Mouse (Mus musculus): ENCODE results near the gene AU041133. TPM values are rescaled to one million over a fixed set of nuclear protein-coding genes. Genes with fewer than 3 reads are reported as not detected.

Gene AU041133
- polyA plus RNA-seq, 1 experiment from 2014 or later, result 10.5 TPM

- Histone ChIP-seq H3K4me2 (replicated peaks) (peak overlapping the region; percentile 78), H3K9me3 (ENCODE audit: control insufficient read depth, low read length) (peaks cover 14% of the 10 kb centered on the region), H3K27me3 (ENCODE audit: control insufficient read depth, insufficient read depth, low read length) (no peaks in the 10 kb centered on the region), H3K9ac (peak overlapping the region; percentile 82), H3K27ac (peak overlapping the region; percentile 96), H3K4me3 (replicated peaks; ENCODE audit: low read length) (peak overlapping the region; percentile 71), H3K4me1 (replicated peaks; ENCODE audit: control insufficient read depth, insufficient read depth, low read length) (peaks cover 5% of the 10 kb centered on the region), H3K36me3 (replicated peaks; ENCODE audit: control insufficient read depth, insufficient read depth) (no peaks in the 10 kb centered on the region)
- ATAC-seq (ENCODE audit: low FRiP score) (peak; percentile 100), DNase-seq (ENCODE audit: low spot score) (peak; percentile 96)
- WGBS, result 6% methylated on average over 47 of the region's 47 CpGs
Observed at GRCm38 (mm10) chr10:82178257-82179064, 50.6 kb downstream of the AU041133 start.

Other genes starting within 250 kb of the AU041133 start
- gene Zfp781, start 197.5 kb upstream of the AU041133 start, polyA plus RNA-seq (2014; fragmentation: Nextera tagmentation; extraction: Ambion mirVana), result 9.4 and 12.8 TPM in 2 replicates
- gene Zfp873, start 79.9 kb upstream of the AU041133 start, polyA plus RNA-seq (2014; fragmentation: Nextera tagmentation; extraction: Ambion mirVana), result 12.1 and 12.9 TPM in 2 replicates
- 9.1 and 9.8 TPM in 2 replicates for gene BC024063, start 44.7 kb upstream of the AU041133 start, polyA plus RNA-seq (2014; fragmentation: Nextera tagmentation; extraction: Ambion mirVana)
- 29.9 and 35.0 TPM in 2 replicates for gene Zfp938, start 113.3 kb downstream of the AU041133 start, polyA plus RNA-seq (2014; fragmentation: Nextera tagmentation; extraction: Ambion mirVana)
- not detected in 2 replicates for gene 4932415D10Rik, start 188.6 kb downstream of the AU041133 start, polyA plus RNA-seq (2014; fragmentation: Nextera tagmentation; extraction: Ambion mirVana)
- 12.2 and 13.4 TPM in 2 replicates for gene Gm4924, start 226.2 kb downstream of the AU041133 start, polyA plus RNA-seq (2014; fragmentation: Nextera tagmentation; extraction: Ambion mirVana)

Data from hindbrain, embryonic 14.5 days (tissue).